Mouse (Mus musculus): ENCODE results near the gene Ddx56. TPM values are rescaled to one million over a fixed set of nuclear protein-coding genes. Genes with fewer than 3 reads are reported as not detected.

Gene Ddx56
- total and polyA plus RNA-seq, 2 experiments from 2014 or later, result 65.6 to 79.4 TPM

- 90% methylated on average over 4 of the region's 4 CpGs for WGBS
- no peaks in the 10 kb centered on the region for H3K27me3 ChIP-seq (ENCODE audit: insufficient read depth, low read length)
- H3K9me3 ChIP-seq (ENCODE audit: low read length), result no peaks in the 10 kb centered on the region
- no peak overlapping the region for H3K9ac ChIP-seq (replicated peaks; ENCODE audit: low read length)
- peaks cover 4% of the 10 kb centered on the region; the same call in 1 of the 2 replicates for H3K36me3 ChIP-seq (ENCODE audit: insufficient read depth, low read length)
- DNase-seq (ENCODE audit: low spot score) (no peak), ATAC-seq (no peak)
- H3K4me2 ChIP-seq (ENCODE audit: low read depth, low read length), result no peak overlapping the region
- no peak overlapping the region for H3K27ac ChIP-seq
- no peaks in the 10 kb centered on the region for H3K4me1 ChIP-seq (ENCODE audit: insufficient read depth, low read length)
- H3K4me3 ChIP-seq (ENCODE audit: low read length), result no peak overlapping the region
- TF ChIP-seq CTCF (IDR thresholded peaks at IDR 0.05; ENCODE audit: low read depth), result no peak
Measured at GRCm38 (mm10) chr11:6252824-6253223, 14.7 kb downstream of the Ddx56 start.

DNA sequence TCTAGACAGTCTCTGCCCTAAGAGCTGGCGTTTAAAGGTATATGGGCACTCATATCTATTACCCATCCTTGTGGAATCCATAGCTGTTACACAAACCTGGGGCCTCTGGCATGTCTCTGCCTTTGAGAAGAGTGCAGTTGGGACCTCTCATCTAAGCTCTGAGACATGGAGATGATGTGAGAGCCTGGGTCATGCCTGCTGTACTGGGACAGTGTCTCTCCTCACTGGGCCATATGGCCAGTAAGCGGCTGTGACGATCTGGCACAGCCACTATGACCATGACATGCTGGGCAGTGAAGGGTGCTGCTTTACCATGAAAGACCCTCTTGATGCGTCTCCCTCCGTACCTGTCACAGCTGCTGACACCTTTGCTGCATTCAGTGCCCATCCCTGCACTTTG lies 15.3 kb downstream of the Ddx56 start:
- Histone ChIP-seq H3K4me2 (ENCODE audit: low read depth, low read length) (no peak overlapping the region), H3K27ac (no peak overlapping the region), H3K36me3 (ENCODE audit: insufficient read depth, low read length) (no peaks in the 10 kb centered on the region), H3K4me3 (ENCODE audit: low read length) (no peak overlapping the region), H3K4me1 (ENCODE audit: insufficient read depth, low read length) (no peaks in the 10 kb centered on the region), H3K27me3 (ENCODE audit: insufficient read depth, low read length) (no peaks in the 10 kb centered on the region), H3K9me3 (ENCODE audit: low read length) (no peaks in the 10 kb centered on the region), H3K9ac (replicated peaks; ENCODE audit: low read length) (no peak overlapping the region)
- WGBS, result 93% methylated on average over 5 of the region's 5 CpGs
- DNase-seq (ENCODE audit: low spot score) (no peak), ATAC-seq (no peak)
- TF ChIP-seq CTCF (IDR thresholded peaks at IDR 0.05; ENCODE audit: low read depth), result no peak

- WGBS, result 38% methylated on average over 19 of the region's 19 CpGs
- Histone ChIP-seq H3K36me3 (ENCODE audit: insufficient read depth, low read length) (no peaks in the 10 kb centered on the region), H3K9ac (replicated peaks; ENCODE audit: low read length) (no peak overlapping the region), H3K9me3 (ENCODE audit: low read length) (no peaks in the 10 kb centered on the region), H3K27me3 (ENCODE audit: insufficient read depth, low read length) (no peaks in the 10 kb centered on the region), H3K4me1 (ENCODE audit: insufficient read depth, low read length) (no peaks in the 10 kb centered on the region), H3K4me3 (ENCODE audit: low read length) (no peak overlapping the region), H3K4me2 (ENCODE audit: low read depth, low read length) (no peak overlapping the region), H3K27ac (no peak overlapping the region)
- DNase-seq (ENCODE audit: low spot score) (no peak), ATAC-seq (no peak)
- TF ChIP-seq CTCF (IDR thresholded peaks at IDR 0.05; ENCODE audit: low read depth), result no peak
Measured at GRCm38 (mm10) chr11:6244707-6245106, 22.9 kb downstream of the Ddx56 start.

DNA sequence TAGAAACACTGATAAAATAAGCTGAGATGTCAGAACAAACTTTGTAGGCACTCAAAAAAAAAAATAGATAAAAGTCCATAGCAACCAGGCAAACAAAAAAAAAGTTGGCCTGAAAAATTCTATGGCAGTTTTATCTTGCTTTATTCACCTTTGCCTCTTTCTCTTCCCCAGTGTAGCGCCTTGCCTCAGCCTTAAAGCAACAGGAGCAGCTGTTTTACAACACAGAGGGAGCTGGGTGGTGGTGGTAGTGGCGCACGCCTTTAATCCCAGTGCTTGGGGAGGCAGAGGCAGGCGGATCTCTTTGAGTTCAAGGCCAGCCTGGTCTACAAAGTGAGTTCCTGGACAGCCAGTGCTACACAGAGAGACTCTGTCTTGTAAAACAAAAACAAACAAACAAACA lies 34.5 kb downstream of the Ddx56 start:
- H3K9ac ChIP-seq (replicated peaks; ENCODE audit: low read length), result no peak overlapping the region
- no peak overlapping the region for H3K4me3 ChIP-seq (ENCODE audit: low read length)
- DNase-seq (ENCODE audit: low spot score), result no peak
- H3K27me3 ChIP-seq (ENCODE audit: insufficient read depth, low read length), result no peaks in the 10 kb centered on the region
- no peak overlapping the region for H3K27ac ChIP-seq
- ATAC-seq, result no peak
- WGBS, result 92% methylated on average over 4 of the region's 4 CpGs
- no peaks in the 10 kb centered on the region for H3K36me3 ChIP-seq (ENCODE audit: insufficient read depth, low read length)
- H3K4me2 ChIP-seq (ENCODE audit: low read depth, low read length), result no peak overlapping the region
- H3K9me3 ChIP-seq (ENCODE audit: low read length), result no peaks in the 10 kb centered on the region; the same call in 1 of the 2 replicates
- no peaks in the 10 kb centered on the region for H3K4me1 ChIP-seq (ENCODE audit: insufficient read depth, low read length)
- no peak for TF ChIP-seq CTCF (IDR thresholded peaks at IDR 0.05; ENCODE audit: low read depth)

DNA sequence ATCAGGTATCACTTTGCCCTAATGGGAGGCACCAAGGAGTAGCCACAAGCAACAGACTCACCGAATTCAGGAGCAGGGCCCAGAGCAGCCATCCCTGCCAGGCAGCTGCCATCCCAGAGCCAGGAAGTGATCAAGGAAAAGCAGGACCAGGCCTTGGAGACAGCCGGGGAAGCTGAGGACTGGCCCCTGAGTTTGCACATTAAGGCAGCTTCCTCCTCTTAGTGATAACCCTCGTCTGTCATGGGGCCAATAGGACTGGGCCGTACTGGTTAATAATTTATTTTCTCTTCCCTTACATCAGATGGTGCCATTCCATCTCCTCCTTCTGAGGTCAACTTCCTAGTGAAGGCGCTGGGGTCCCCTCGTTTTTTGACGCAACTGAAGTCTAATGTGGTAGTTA lies 37.6 kb downstream of the Ddx56 start, which contains the start of gene Npc1l1:
TSS of gene Npc1l1 (minus strand) at position 132 of the 400 bp plus-strand sequence.
- H3K9ac ChIP-seq (replicated peaks; ENCODE audit: low read length), result no peak within 1 kb of the TSS
- no peak within 1 kb of the TSS for H3K27ac ChIP-seq
- no peaks in the 10 kb centered on the region for H3K36me3 ChIP-seq (ENCODE audit: insufficient read depth, low read length)
- no peaks in the 10 kb centered on the region for H3K4me1 ChIP-seq (ENCODE audit: insufficient read depth, low read length)
- no peak for ATAC-seq
- H3K4me3 ChIP-seq (ENCODE audit: low read length), result no peak within 1 kb of the TSS
- no peak for DNase-seq (ENCODE audit: low spot score)
- no peaks in the 10 kb centered on the region for H3K9me3 ChIP-seq (ENCODE audit: low read length)
- H3K4me2 ChIP-seq (ENCODE audit: low read depth, low read length), result no peak within 1 kb of the TSS
- 83% methylated on average over 7 of the region's 7 CpGs for WGBS
- H3K27me3 ChIP-seq (ENCODE audit: insufficient read depth, low read length), result no peaks in the 10 kb centered on the region
- no peak for TF ChIP-seq CTCF (IDR thresholded peaks at IDR 0.05; ENCODE audit: low read depth)

DNA sequence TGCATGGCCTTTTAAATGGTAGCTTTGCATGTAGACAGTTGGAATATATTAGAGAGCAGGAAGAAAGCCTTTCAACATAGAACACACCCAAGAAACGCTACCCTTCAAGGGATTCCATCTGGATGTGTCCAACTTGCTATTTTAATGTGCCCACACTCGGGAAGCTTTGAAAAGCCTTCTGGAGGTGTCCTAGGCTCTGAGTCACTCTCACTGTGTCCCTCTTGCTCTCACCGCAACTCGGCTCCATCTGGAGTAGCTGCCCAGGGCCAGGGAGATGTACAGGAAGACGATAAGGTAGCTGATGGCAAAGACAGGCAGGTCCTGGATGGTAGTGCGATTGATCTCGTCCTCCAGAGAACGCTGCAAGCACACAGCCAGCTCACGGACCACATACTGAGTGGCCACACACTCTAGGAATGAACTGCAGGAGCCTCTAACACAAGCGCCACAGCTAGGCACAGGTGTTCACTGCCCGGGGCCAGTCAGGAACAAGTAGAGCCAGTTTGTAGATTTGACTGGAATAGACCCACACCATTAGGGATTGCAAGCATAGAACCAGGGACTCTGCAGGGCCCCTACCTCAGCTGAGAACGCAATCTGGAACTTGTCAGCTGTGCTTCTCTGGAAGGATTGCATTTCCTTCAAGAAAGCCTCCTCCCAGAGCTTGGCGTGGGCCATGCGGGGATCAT lies 42.9 kb downstream of the Ddx56 start:
- Histone ChIP-seq H3K4me2 (ENCODE audit: low read depth, low read length) (no peak overlapping the region), H3K27ac (no peak overlapping the region), H3K9me3 (ENCODE audit: low read length) (no peaks in the 10 kb centered on the region), H3K36me3 (ENCODE audit: insufficient read depth, low read length) (no peaks in the 10 kb centered on the region), H3K9ac (replicated peaks; ENCODE audit: low read length) (no peak overlapping the region), H3K4me1 (ENCODE audit: insufficient read depth, low read length) (no peaks in the 10 kb centered on the region), H3K4me3 (ENCODE audit: low read length) (no peak overlapping the region), H3K27me3 (ENCODE audit: insufficient read depth, low read length) (no peaks in the 10 kb centered on the region)
- 79% methylated on average over 14 of the region's 14 CpGs for WGBS
- ATAC-seq (no peak), DNase-seq (ENCODE audit: low spot score) (no peak)
- TF ChIP-seq CTCF (IDR thresholded peaks at IDR 0.05; ENCODE audit: low read depth), result no peak

- H3K27me3 ChIP-seq (ENCODE audit: insufficient read depth, low read length), result no peaks in the 10 kb centered on the region
- H3K4me1 ChIP-seq (ENCODE audit: insufficient read depth, low read length), result no peaks in the 10 kb centered on the region
- no peak for DNase-seq (ENCODE audit: low spot score)
- WGBS, result 91% methylated on average over 10 of the region's 10 CpGs
- no peak overlapping the region for H3K4me2 ChIP-seq (ENCODE audit: low read depth, low read length)
- H3K4me3 ChIP-seq (ENCODE audit: low read length), result no peak overlapping the region
- no peak overlapping the region for H3K27ac ChIP-seq
- TF ChIP-seq CTCF (IDR thresholded peaks at IDR 0.05; ENCODE audit: low read depth), result no peak
- H3K36me3 ChIP-seq (ENCODE audit: insufficient read depth, low read length), result no peaks in the 10 kb centered on the region
- ATAC-seq, result no peak
- no peaks in the 10 kb centered on the region for H3K9me3 ChIP-seq (ENCODE audit: low read length)
- H3K9ac ChIP-seq (replicated peaks; ENCODE audit: low read length), result no peak overlapping the region
Measured at GRCm38 (mm10) chr11:6222187-6222586, 45.4 kb downstream of the Ddx56 start.
